Mouse (Mus musculus) G1E (cell line): ENCODE data around the gene Cenps. TPM values are rescaled to one million over a fixed set of nuclear protein-coding genes. Genes with fewer than 3 reads are reported as not detected.

Experiments used
- ATAC-seq: 2 replicates; pipeline ENCODE4 v1.8.0; 2016; ENCODE audit warnings: mild to moderate bottlenecking; ENCODE audit not compliant: insufficient number of reproducible peaks, poor library complexity, low FRiP score, severe bottlenecking; ENCODE audit errors: extremely low read depth
- DNase-seq: peaks from one replicate; pipeline ENCODE4 v3.0.0; 2012; ENCODE audit warnings: low spot score
- H3K27me3 ChIP-seq: 2 replicates; pipeline ENCODE4 v1.6.1; 2012; ENCODE audit warnings: mild to moderate bottlenecking, low read length, inconsistent platforms; ENCODE audit not compliant: insufficient read depth
- H3K36me3 ChIP-seq: replicated peaks from 2 replicates; pipeline ENCODE3; 2012; ENCODE audit warnings: mild to moderate bottlenecking, inconsistent platforms
- H3K4me1 ChIP-seq: 2 replicates; pipeline ENCODE4 v1.6.1; 2012; ENCODE audit warnings: low read depth, low read length, inconsistent platforms, mixed read lengths; ENCODE audit not compliant: insufficient read depth
- H3K4me3 ChIP-seq: 2 replicates; pipeline ENCODE4 v1.5.1; 2012; ENCODE audit warnings: low read depth, mild to moderate bottlenecking, inconsistent platforms, low read length, moderate library complexity, mixed read lengths
- H3K9me3 ChIP-seq: replicated peaks from 2 replicates; pipeline ENCODE4 v1.6.1; 2012; ENCODE audit warnings: inconsistent platforms
- CTCF ChIP-seq: IDR thresholded peaks from 2 replicates; pipeline ENCODE4 v1.5.1; 2012; ENCODE audit warnings: low read depth, low read length, inconsistent platforms, mixed read lengths
- GATA1 ChIP-seq: IDR thresholded peaks from 2 replicates; pipeline ENCODE4 v1.6.1; 2012; ENCODE audit warnings: borderline replicate concordance, low read length, inconsistent platforms, mixed read lengths
- GATA2 ChIP-seq: IDR thresholded peaks from 2 replicates; pipeline ENCODE4 v1.6.1; 2012; ENCODE audit warnings: low read depth, low read length, inconsistent platforms, borderline replicate concordance
- POLR2AphosphoS5 ChIP-seq: IDR thresholded peaks from 2 replicates; pipeline ENCODE4 v1.6.1; 2012; ENCODE audit warnings: low read depth, low read length, inconsistent platforms; ENCODE audit not compliant: insufficient replicate concordance
- TAL1 ChIP-seq: conservative IDR thresholded peaks from 2 replicates; pipeline ENCODE4 v1.6.1; 2012; ENCODE audit warnings: low read depth, low read length, inconsistent platforms, mixed read lengths
- polyA plus RNA-seq: library from polyadenylated mRNA; stranded (reverse); fragments of >175 nt; gene quantifications from 2 replicates; pipeline ENCODE4 v1.2.3, GENCODE M21; 2012
- total RNA-seq, 2 experiments: library from RNA; stranded (forward) in 1 of 2; stranded (reverse) in 1 of 2; fragments of 200-1000 nt in 1 of 2; fragments of >200 nt in 1 of 2; fragmentation: Nextera tagmentation in 1 of 2; gene quantifications; 2 replicates each; pipeline ENCODE4 v1.2.3; 2014 to 2017

Gene Cenps
- total and polyA plus RNA-seq, 3 experiments = 6.6 to 22.3 (median 7.7) TPM

DNA sequence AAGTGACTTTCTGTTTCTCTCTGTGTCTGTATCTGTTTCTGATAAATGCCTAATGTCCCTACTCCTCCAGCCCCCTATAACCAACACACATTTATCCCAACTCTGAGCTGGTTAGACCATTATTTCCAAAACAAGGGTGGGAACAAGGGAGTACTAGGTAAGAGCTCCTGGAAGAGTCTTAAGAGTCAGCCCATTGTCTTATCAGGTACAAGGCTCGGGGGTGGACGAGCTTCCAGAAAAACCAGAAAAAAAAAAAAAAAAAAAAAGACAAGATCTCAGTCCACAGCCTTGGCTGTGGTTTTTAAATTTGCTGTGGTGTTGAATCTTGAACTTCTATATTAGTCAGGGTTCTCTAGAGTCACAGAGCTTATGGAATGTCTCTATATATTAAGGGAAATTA, 30.6 kb upstream of the Cenps start:
- Histone ChIP-seq H3K36me3 (peaks cover 35% of the 10 kb centered on the region), H3K4me1 (peaks cover 75% of the 10 kb centered on the region), H3K4me3 (peak overlapping the region; percentile 96; the same call in 1 of the 2 replicates), H3K9me3 (no peaks in the 10 kb centered on the region), H3K27me3 (no peaks in the 10 kb centered on the region)
- DNase-seq (no peak), ATAC-seq (no peak)
- no peak for TF ChIP-seq CTCF

DNA sequence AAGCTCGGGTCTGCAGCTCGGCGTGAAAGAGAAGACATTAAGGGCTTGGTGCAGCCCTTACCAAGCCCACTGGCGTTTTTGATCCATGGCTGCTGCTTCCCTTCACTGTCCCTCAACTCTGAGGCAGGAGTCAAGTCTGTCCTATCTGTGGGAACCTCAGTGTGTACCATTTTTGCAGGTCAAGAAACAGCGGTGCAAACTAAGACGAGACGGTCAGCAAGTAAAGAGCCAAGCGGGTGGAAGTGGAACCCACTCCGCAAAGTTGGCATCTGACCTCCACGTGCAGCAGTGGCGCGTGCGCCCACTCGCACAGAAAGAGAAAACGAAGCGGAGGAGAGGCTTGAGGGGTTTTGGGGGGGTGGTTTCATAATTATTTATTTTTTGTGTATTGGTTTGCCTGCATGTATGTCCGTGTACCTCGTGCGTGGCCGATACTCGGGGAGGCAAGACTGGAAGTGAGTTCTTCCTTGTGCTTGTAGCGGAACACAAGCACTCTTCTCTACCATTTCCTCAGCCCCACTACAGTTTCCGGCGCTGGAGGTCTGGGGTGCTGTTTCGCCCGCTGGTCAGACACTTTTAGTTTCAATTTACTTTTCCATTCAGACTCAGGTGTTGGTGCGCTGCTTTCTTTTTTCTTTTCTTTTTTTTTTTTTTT, 29.7 kb upstream of the Cenps start:
- DNase-seq = peak; percentile 35
- Histone ChIP-seq H3K27me3 (no peaks in the 10 kb centered on the region), H3K36me3 (peaks cover 44% of the 10 kb centered on the region), H3K4me1 (peaks cover 76% of the 10 kb centered on the region), H3K9me3 (no peaks in the 10 kb centered on the region), H3K4me3 (peak overlapping the region; percentile 96)
- no peak for TF ChIP-seq CTCF
- no peak for TF ChIP-seq GATA2
- no peak for TF ChIP-seq GATA1
- no peak for TF ChIP-seq POLR2AphosphoS5
- TF ChIP-seq TAL1 = no peak
- ATAC-seq = peak; percentile 11; the same call in 1 of the 2 replicates

DNA sequence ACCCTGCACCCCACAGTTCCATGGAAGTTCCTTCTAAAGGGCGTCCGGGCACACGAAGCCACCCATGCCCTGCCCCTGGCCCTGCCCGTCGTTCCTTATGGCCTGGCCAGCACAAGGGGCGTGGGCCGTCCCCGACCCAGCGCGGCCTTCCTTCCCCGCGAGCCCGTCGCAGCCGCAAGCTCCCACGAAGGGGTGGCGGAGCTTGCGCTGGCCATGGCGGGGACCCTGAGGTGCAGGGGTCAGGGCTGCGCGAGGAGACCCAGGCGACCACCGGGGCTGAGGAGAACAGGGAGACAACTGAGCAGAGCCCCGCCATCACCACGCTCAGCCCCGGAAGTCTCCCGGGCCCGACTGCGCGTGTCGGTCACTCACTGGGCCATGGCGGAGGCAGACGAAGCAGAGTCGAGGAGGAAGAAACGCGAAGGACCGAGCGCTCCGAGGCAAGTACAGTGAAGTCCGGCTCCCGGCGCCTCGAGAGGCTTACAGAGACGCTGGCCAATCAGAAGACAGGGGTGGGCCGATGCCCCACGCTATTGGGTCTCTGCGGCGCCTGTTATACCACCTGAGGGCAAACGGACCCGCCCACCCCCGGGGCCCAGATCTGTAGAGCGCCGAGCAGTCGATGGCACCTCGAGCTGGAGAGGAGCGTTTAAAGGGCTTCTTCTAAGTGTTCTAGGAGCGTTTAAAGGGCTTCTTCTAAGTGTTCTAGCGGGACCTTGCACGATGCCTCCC, 29.0 kb upstream of the Cenps start, which contains the start of gene Pgd:
TSS of gene Pgd (minus strand) at position 557 of the 732 bp plus-strand sequence.
- Histone ChIP-seq H3K4me1 (peaks cover 75% of the 10 kb centered on the region), H3K4me3 (peak within 1 kb of the TSS; percentile 96), H3K9me3 (no peaks in the 10 kb centered on the region), H3K36me3 (peaks cover 51% of the 10 kb centered on the region), H3K27me3 (no peaks in the 10 kb centered on the region)
- DNase-seq (peak; percentile 99), ATAC-seq (peak; percentile 94)
- TF ChIP-seq CTCF (no peak), TAL1 (no peak), POLR2AphosphoS5 (no peak), GATA1 (no peak), GATA2 (no peak)

DNA sequence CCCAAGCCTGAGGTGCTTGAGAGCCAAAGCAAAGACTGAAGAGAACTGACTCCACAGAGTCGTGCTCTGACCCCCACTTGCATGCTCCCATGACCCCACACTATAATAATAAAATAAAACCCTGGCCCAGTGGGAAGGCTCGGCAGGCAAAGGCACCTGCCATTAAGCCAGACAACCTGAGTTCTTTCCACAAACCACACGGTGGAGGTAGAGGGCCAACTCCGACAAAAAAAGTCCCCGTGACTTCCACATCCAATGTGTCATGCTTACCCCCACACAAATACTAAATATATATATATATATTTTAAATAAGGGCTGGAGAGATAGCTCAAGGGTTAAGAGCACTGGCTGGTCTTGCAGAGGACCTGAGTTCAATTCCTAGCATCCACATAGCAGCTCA, 26.7 kb upstream of the Cenps start:
- ATAC-seq (no peak), DNase-seq (no peak)
- TF ChIP-seq GATA2 (no peak), CTCF (no peak), POLR2AphosphoS5 (no peak), GATA1 (no peak), TAL1 (no peak)
- Histone ChIP-seq H3K9me3 (no peaks in the 10 kb centered on the region), H3K27me3 (no peaks in the 10 kb centered on the region), H3K4me1 (peaks cover 68% of the 10 kb centered on the region), H3K4me3 (peak overlapping the region; percentile 41; the same call in 1 of the 2 replicates), H3K36me3 (peaks cover 66% of the 10 kb centered on the region)

DNA sequence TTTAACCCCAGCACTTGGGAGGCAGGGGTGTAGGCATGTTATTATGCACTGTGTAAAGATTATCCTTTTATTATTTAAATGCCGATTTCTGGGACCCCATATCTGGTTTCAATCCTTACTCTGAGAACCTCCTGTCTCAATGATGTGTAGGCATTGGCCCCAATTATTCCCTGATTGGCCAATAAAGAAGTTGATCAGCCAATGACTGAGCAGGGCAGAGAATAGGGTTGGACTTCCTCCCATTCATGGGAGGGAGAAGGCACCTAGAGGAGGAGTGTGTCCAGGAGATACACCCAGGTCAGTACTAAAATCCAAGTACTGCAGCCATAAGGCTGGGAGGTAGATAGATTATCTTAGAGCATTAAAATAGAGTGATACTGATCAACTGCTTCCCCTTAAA, 25.8 kb upstream of the Cenps start:
- H3K9me3 ChIP-seq = no peaks in the 10 kb centered on the region
- peaks cover 73% of the 10 kb centered on the region for H3K36me3 ChIP-seq
- no peak overlapping the region for H3K4me3 ChIP-seq
- H3K27me3 ChIP-seq = no peaks in the 10 kb centered on the region
- H3K4me1 ChIP-seq = peaks cover 68% of the 10 kb centered on the region
- ATAC-seq (no peak; the same call in 1 of the 2 replicates), DNase-seq (peak; percentile 40)
- TF ChIP-seq GATA1 (no peak), CTCF (no peak), GATA2 (no peak), TAL1 (no peak), POLR2AphosphoS5 (no peak)

DNA sequence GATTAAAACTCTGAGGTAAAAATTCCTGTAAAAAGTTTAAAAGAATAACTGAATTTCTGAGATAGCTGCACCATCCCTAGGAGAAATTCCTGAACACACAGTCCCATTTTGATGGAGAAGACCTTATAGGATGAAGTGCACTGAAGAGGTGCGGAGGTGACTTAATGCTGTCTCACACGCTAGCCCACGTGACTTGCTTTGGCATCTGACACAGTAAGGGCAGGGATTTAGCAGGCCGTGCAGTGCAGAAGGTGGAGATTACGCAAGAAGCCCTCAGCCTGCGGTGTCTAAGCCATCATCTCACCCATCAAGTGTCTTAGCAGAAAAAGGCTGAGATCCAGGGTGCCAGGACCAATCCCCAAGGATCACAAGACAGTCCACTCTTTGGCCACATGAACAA, 23.7 kb upstream of the Cenps start:
- H3K27me3 ChIP-seq = no peaks in the 10 kb centered on the region
- TF ChIP-seq GATA2 (no peak), POLR2AphosphoS5 (no peak), GATA1 (no peak), TAL1 (no peak), CTCF (no peak)
- ATAC-seq = no peak
- no peak for DNase-seq
- peaks cover 94% of the 10 kb centered on the region for H3K36me3 ChIP-seq
- H3K9me3 ChIP-seq = no peaks in the 10 kb centered on the region
- H3K4me1 ChIP-seq = peaks cover 63% of the 10 kb centered on the region
- H3K4me3 ChIP-seq = no peak overlapping the region
